Mouse (Mus musculus) G1E (cell line): ENCODE results near the gene H2afy2.

Source experiments
- CTCF ChIP-seq: IDR thresholded peaks from 2 replicates; pipeline ENCODE4 v1.5.1; 2012; ENCODE audit warnings: low read depth, low read length, inconsistent platforms, mixed read lengths
- GATA2 ChIP-seq: IDR thresholded peaks from 2 replicates; pipeline ENCODE4 v1.6.1; 2012; ENCODE audit warnings: low read depth, low read length, inconsistent platforms, borderline replicate concordance
- POLR2AphosphoS5 ChIP-seq: IDR thresholded peaks from 2 replicates; pipeline ENCODE4 v1.6.1; 2012; ENCODE audit warnings: low read depth, low read length, inconsistent platforms; ENCODE audit not compliant: insufficient replicate concordance
- TAL1 ChIP-seq: conservative IDR thresholded peaks from 2 replicates; pipeline ENCODE4 v1.6.1; 2012; ENCODE audit warnings: low read depth, low read length, inconsistent platforms, mixed read lengths

- TF ChIP-seq CTCF (no peak), GATA2 (no peak), POLR2AphosphoS5 (no peak), TAL1 (no peak)
Observed at GRCm38 (mm10) chr10:61757022-61757421, 26.9 kb downstream of the H2afy2 start.
